Mouse (Mus musculus): ENCODE data around the gene Ugt1a6b. TPM values are rescaled to one million over a fixed set of nuclear protein-coding genes. Genes with fewer than 3 reads are reported as not detected.

Gene Ugt1a6b
- polyA plus RNA-seq (2012; rRNA removed) = 2.9 and 3.5 TPM in 2 replicates

DNA sequence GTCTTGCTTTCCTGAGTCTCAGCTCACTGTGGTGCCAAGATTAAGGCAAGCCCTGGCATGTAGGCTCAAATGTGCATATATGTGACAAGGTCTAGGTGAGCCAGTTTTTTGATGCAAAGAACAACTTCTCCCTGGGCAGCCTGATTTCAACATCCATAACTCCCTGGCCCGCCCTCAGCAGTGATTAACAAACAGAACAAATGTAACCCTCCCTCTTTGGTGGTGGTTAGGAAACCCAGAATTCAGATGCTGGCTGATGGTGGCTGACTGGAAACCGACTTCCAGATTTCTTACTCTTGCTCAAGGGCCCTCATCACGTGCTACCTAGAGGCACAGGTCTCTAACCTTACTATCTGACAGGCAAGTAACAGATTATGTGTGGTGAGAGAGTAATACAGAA is at the start of gene Ugt1a6b:
Gene Ugt1a6b, plus strand, starts transcription at position 234 of the 400 bp plus-strand sequence.

GRCm38 (mm10) chr1:88055088-88055487 is 48.0 kb upstream of the Ugt1a6b start, which contains the start of gene Ugt1a10:
Ugt1a10 (plus strand) TSS chr1:88055388.

DNA sequence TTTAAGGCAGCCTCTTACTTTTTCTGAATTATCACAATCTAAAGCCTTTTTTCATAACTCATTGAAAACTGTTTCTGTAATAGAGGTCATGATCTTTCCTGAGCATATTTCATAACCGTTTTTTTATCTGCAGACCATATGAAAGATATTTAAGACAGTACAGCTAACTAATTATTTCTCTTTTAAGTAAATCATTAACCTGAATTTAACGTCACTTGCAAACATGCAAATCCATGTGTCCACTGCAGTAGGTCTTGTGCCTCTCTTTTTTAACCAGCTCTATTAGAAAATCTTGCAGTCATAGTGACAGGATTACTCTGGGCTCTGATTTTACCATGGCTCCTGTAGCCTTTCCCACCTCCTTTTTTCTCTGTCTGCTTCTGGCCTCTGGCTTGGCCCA is 32.6 kb upstream of the Ugt1a6b start, which contains the start of gene Ugt1a9:
Gene Ugt1a9, plus strand, starts transcription at position 306 of the 400 bp plus-strand sequence.

GRCm38 (mm10) chr1:88087513-88087912 is 15.5 kb upstream of the Ugt1a6b start, which contains the start of gene Ugt1a8:
Ugt1a8 (plus strand) TSS chr1:88087813.

GRCm38 (mm10) chr1:88094941-88095492 is 8.0 kb upstream of the Ugt1a6b start, which contains the start of gene Ugt1a7c:
Ugt1a7c (plus strand) TSS chr1:88095062.

DNA sequence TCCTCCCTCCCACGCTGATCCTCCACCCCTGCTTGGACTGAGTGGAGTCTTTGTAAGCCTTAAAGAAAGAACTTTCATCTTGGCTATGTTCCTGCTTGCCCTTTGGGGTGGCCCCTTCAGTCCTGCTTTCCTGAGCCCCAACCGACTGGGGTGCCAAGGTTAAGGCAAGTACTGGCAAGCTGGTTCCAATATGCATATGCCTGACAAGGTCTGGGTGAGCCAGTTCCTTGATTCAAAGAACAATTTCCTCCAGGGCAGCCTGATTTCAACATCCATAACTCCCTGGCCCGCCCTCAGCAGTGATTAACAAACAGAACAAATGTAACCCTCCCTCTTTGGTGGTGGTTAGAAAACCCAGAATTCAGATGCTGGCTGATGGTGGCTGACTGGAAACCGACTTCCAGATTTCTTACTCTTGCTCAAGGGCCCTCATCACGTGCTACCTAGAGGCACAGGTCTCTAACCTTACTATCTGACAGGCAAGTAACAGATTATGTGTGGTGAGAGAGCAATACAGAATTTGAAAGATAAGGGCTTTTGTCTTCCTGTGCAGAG is 31.5 kb downstream of the Ugt1a6b start, which contains the start of gene Ugt1a6a:
Gene Ugt1a6a, plus strand, starts transcription at position 353 of the 555 bp plus-strand sequence.

GRCm38 (mm10) chr1:88165711-88166110 is 62.7 kb downstream of the Ugt1a6b start, which contains the start of gene Ugt1a5:
Ugt1a5 (plus strand) TSS chr1:88166012.

GRCm38 (mm10) chr1:88200456-88200855 is 97.4 kb downstream of the Ugt1a6b start, which contains the start of gene Ugt1a2:
Ugt1a2 (plus strand) TSS chr1:88200601.

GRCm38 (mm10) chr1:88205294-88205922 is 102.4 kb downstream of the Ugt1a6b start, which contains the start of gene Dnajb3:
Dnajb3 (minus strand) TSS chr1:88205782.

DNA sequence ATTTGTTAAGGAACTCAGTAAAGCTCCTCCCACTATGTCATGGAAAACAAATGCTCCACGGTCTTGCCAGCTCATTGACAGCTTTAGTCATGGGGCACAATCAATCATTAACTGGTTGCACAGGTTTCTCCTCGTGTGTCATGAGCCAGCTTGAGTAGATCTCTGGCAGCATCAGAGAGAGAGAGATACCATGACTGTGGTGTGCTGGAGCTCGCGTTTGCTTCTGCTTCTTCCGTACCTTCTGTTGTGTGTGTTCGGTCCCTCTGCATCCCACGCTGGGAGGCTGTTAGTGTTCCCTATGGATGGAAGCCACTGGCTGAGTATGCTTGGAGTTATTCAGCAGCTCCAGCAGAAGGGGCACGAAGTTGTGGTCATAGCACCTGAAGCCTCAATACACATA is 108.8 kb downstream of the Ugt1a6b start, which contains the start of gene Ugt1a1:
Gene Ugt1a1, plus strand, starts transcription at position 148 of the 400 bp plus-strand sequence.

GRCm38 (mm10) chr1:88226670-88227379 is 123.8 kb downstream of the Ugt1a6b start, which contains the start of gene Mroh2a:
Mroh2a (plus strand) TSS chr1:88226986.

Other genes with a start within 250 kb of the Ugt1a6b start
- gene Dgkd, start 250.0 kb upstream of the Ugt1a6b start, polyA plus RNA-seq (2012; rRNA removed) = 7.6 and 8.9 TPM in 2 replicates
- gene Usp40, start 94.7 kb upstream of the Ugt1a6b start, polyA plus RNA-seq (2012; rRNA removed) = 4.8 and 5.0 TPM in 2 replicates
- not detected in 2 replicates for gene Ugt1a10, start 47.9 kb upstream of the Ugt1a6b start, polyA plus RNA-seq (2012; rRNA removed)
- gene Ugt1a9, start 32.5 kb upstream of the Ugt1a6b start, polyA plus RNA-seq (2012; rRNA removed) = 0.08 and 0.17 TPM in 2 replicates
- gene Ugt1a8, start 15.4 kb upstream of the Ugt1a6b start, polyA plus RNA-seq (2012; rRNA removed) = not detected in 2 replicates
- 1.3 and 1.7 TPM in 2 replicates for gene Ugt1a7c, start 8.2 kb upstream of the Ugt1a6b start, polyA plus RNA-seq (2012; rRNA removed)
- gene Ugt1a6a, start 31.6 kb downstream of the Ugt1a6b start, polyA plus RNA-seq (2012; rRNA removed) = 3.2 and 4.1 TPM in 2 replicates
- gene Ugt1a5, start 62.8 kb downstream of the Ugt1a6b start, polyA plus RNA-seq (2012; rRNA removed) = 0.03 and 0.08 TPM in 2 replicates
- gene Ugt1a2, start 97.3 kb downstream of the Ugt1a6b start, polyA plus RNA-seq (2012; rRNA removed) = 0.01 TPM in 1 of 2 replicates, not detected in the other
- gene Dnajb3, start 102.5 kb downstream of the Ugt1a6b start, polyA plus RNA-seq (2012; rRNA removed) = 5.6 and 7.1 TPM in 2 replicates
- gene Ugt1a1, start 108.7 kb downstream of the Ugt1a6b start, polyA plus RNA-seq (2012; rRNA removed) = 0.18 and 0.36 TPM in 2 replicates
- 0.02 and 0.03 TPM in 2 replicates for gene Mroh2a, start 123.7 kb downstream of the Ugt1a6b start, polyA plus RNA-seq (2012; rRNA removed)
- 53.8 and 67.7 TPM in 2 replicates for gene Hjurp, start 174.4 kb downstream of the Ugt1a6b start, polyA plus RNA-seq (2012; rRNA removed)
- gene Trpm8, start 174.4 kb downstream of the Ugt1a6b start, polyA plus RNA-seq (2012; rRNA removed) = not detected in 2 replicates

All from liver, embryonic 14 days (tissue).